ENCODE assay signal across 18 mouse cellular contexts in the genomic region with DNA sequence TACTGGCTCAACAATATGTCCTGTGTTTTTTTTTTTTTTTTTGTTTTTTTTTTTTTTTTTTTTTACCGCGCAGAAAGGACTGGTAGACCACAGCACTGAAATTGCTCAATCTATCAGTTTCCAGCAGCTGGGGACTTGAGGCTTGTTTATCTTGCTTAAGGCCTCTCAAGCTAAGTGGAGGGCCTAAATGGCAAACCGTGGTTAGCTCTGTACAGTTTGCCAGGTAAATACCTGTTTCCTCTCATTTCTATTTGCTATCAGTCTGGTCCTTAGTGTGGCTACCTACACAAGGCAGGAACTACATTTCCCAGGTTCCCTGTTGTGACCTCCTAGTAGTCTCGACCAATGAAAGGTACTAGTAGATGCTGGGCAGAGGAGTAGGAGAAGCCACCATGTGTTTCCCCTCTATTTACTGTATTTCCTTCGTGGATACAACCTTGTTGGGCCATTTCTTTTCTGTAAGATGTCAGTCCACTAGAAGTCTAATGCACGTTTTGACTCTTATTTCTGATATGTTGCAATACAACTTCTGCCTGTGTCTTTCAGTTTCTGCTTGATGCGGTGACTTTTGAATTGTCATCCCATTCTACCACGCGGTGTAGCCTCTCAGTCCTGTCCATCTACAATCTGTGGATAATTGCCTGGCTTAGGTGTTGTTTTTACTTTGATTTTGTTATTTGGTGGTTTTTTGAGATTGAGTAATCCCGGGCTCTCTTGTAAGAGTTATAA.
DNase-seq lines count a peak whose midpoint lies in the region; ATAC-seq and TF ChIP-seq lines count a peak whose summit lies in the region.
"Had no signal": no experiment of that assay in that cellular context is flagged by ENCODE, and none has a peak within 500 bp of the region (broad histone marks: within the 10 kb centered on the region; RNA-seq: fewer than 3 reads in every experiment).

No protein-coding gene starts in this region.

- ATAC-seq in liver, embryonic 15.5 days (ENCODE audit: insufficient read depth): peak; percentile 85
- ATAC-seq in midbrain, postnatal 0 days (ENCODE audit: low FRiP score): no peak
- ATAC-seq in hindbrain, embryonic 13.5 days (ENCODE audit: low FRiP score): no peak
- ATAC-seq in intestine, embryonic 15.5 days: no peak
- ATAC-seq: midbrain, embryonic 15.5 days; Patski had no signal

- H3K36me3 ChIP-seq in liver, embryonic 15.5 days (replicated peaks): no peaks in the 10 kb centered on the region
- no peaks in the 10 kb centered on the region for H3K36me3 ChIP-seq in midbrain, postnatal 0 days (ENCODE audit: insufficient read depth, low read length)
- H3K36me3 ChIP-seq in hindbrain, embryonic 13.5 days: no peaks in the 10 kb centered on the region
- no peaks in the 10 kb centered on the region for H3K36me3 ChIP-seq in intestine, embryonic 15.5 days
- H3K36me3 ChIP-seq: embryonic facial prominence, embryonic 15.5 days; limb, embryonic 12.5 days; midbrain, embryonic 15.5 days had no signal

- H3K4me2 ChIP-seq in liver, embryonic 15.5 days: peak overlapping the region; percentile 59
- H3K4me2 ChIP-seq in midbrain, postnatal 0 days (ENCODE audit: low read depth, low read length, poor library complexity, severe bottlenecking): no peak overlapping the region
- no peak overlapping the region for H3K4me2 ChIP-seq in hindbrain, embryonic 13.5 days
- H3K4me2 ChIP-seq in intestine, embryonic 15.5 days (replicated peaks): no peak overlapping the region
- H3K4me2 ChIP-seq: embryonic facial prominence, embryonic 15.5 days; hindbrain, embryonic 14.5 days; limb, embryonic 12.5 days; midbrain, embryonic 15.5 days had no signal

- no peaks in the 10 kb centered on the region for H3K27me3 ChIP-seq in liver, embryonic 15.5 days
- H3K27me3 ChIP-seq in midbrain, postnatal 0 days (ENCODE audit: insufficient read depth, low read length): no peaks in the 10 kb centered on the region
- H3K27me3 ChIP-seq in hindbrain, embryonic 13.5 days: no peaks in the 10 kb centered on the region
- H3K27me3 ChIP-seq in intestine, embryonic 15.5 days (replicated peaks): no peaks in the 10 kb centered on the region
- H3K27me3 ChIP-seq: embryonic facial prominence, embryonic 15.5 days; limb, embryonic 12.5 days; midbrain, embryonic 15.5 days; Patski had no signal

- H3K9me3 ChIP-seq in liver, embryonic 15.5 days (replicated peaks): no peaks in the 10 kb centered on the region
- H3K9me3 ChIP-seq in midbrain, postnatal 0 days (ENCODE audit: low read length): no peaks in the 10 kb centered on the region
- no peaks in the 10 kb centered on the region for H3K9me3 ChIP-seq in hindbrain, embryonic 13.5 days
- no peaks in the 10 kb centered on the region for H3K9me3 ChIP-seq in intestine, embryonic 15.5 days
- H3K9me3 ChIP-seq: embryonic facial prominence, embryonic 15.5 days; limb, embryonic 12.5 days; midbrain, embryonic 15.5 days had no signal

- H3K9ac ChIP-seq in liver, embryonic 15.5 days: peak overlapping the region; percentile 27; the same call in 1 of the 2 replicates
- no peak overlapping the region for H3K9ac ChIP-seq in midbrain, postnatal 0 days (replicated peaks; ENCODE audit: low read length, poor library complexity, severe bottlenecking)
- H3K9ac ChIP-seq in hindbrain, embryonic 13.5 days: no peak overlapping the region
- no peak overlapping the region for H3K9ac ChIP-seq in intestine, embryonic 15.5 days
- H3K9ac ChIP-seq: embryonic facial prominence, embryonic 15.5 days; hindbrain, embryonic 14.5 days; limb, embryonic 12.5 days; midbrain, embryonic 15.5 days had no signal

- peak overlapping the region; percentile 68 for H3K27ac ChIP-seq in liver, embryonic 15.5 days (replicated peaks)
- H3K27ac ChIP-seq in midbrain, postnatal 0 days (ENCODE audit: low read depth, low read length): no peak overlapping the region
- H3K27ac ChIP-seq in hindbrain, embryonic 13.5 days: no peak overlapping the region
- H3K27ac ChIP-seq in intestine, embryonic 15.5 days: no peak overlapping the region
- H3K27ac ChIP-seq: embryonic facial prominence, embryonic 15.5 days; hindbrain, embryonic 14.5 days; limb, embryonic 12.5 days; midbrain, embryonic 15.5 days had no signal

- H3K4me1 ChIP-seq in liver, embryonic 15.5 days (replicated peaks): peaks cover 17% of the 10 kb centered on the region
- no peaks in the 10 kb centered on the region for H3K4me1 ChIP-seq in midbrain, postnatal 0 days (ENCODE audit: insufficient read depth, low read length)
- H3K4me1 ChIP-seq in hindbrain, embryonic 13.5 days (replicated peaks): no peaks in the 10 kb centered on the region
- no peaks in the 10 kb centered on the region for H3K4me1 ChIP-seq in intestine, embryonic 15.5 days (replicated peaks)
- H3K4me1 ChIP-seq: embryonic facial prominence, embryonic 15.5 days; limb, embryonic 12.5 days; midbrain, embryonic 15.5 days had no signal

- peak overlapping the region; percentile 22 for H3K4me3 ChIP-seq in liver, embryonic 15.5 days (replicated peaks)
- no peak overlapping the region for H3K4me3 ChIP-seq in midbrain, postnatal 0 days (ENCODE audit: low read depth, low read length)
- H3K4me3 ChIP-seq in hindbrain, embryonic 13.5 days: no peak overlapping the region
- H3K4me3 ChIP-seq in intestine, embryonic 15.5 days (replicated peaks): no peak overlapping the region
- H3K4me3 ChIP-seq: embryonic facial prominence, embryonic 15.5 days; limb, embryonic 12.5 days; midbrain, embryonic 15.5 days had no signal

- peak; percentile 26 for DNase-seq in ES-CJ7 (ENCODE audit: low read depth, low spot score)
- peak; percentile 66 for DNase-seq in c-Kit-positive CD71-positive TER-119-positive erythroid progenitor cells, embryonic 14.5 days (ENCODE audit: low spot score)
- peak; percentile 78 for DNase-seq in lung, postnatal 36 days
- DNase-seq in midbrain, postnatal 0 days (ENCODE audit: low spot score): no peak
- DNase-seq in adrenal gland, postnatal 36 days: no peak
- DNase-seq: adrenal gland, postnatal 10 days; kidney, adult 9 months; layer of hippocampus, adult 9-11 months; right cerebral cortex, postnatal 14 days; thymus, postnatal 4 days had no signal

- no peak for TF ChIP-seq CTCF in midbrain, postnatal 0 days (IDR thresholded peaks at IDR 0.05)

- 37% methylated on average over 10 of the region's 10 CpGs for WGBS in liver, embryonic 15.5 days (ENCODE audit: insufficient replicate concordance)
- WGBS in midbrain, postnatal 0 days: 83% methylated on average over 10 of the region's 10 CpGs
- WGBS in hindbrain, embryonic 13.5 days: 85% methylated on average over 10 of the region's 10 CpGs
- WGBS in intestine, embryonic 15.5 days: 76% methylated on average over 10 of the region's 10 CpGs

Comparison
In these comparisons a context has a peak if more than half of its experiments do, and no peak if none do; other contexts are left out.
1. DNase-seq: peak in ES-CJ7 (single experiment), c-Kit-positive CD71-positive TER-119-positive erythroid progenitor cells, embryonic 14.5 days (single experiment) and lung, postnatal 36 days (single experiment); none in midbrain, postnatal 0 days (single experiment) and adrenal gland, postnatal 36 days (0 of 2).